Mouse (Mus musculus) cortical plate, adult 2 months (tissue): ENCODE measurements around the gene Arv1. TPM values are rescaled to one million over a fixed set of nuclear protein-coding genes. Genes with fewer than 3 reads are reported as not detected.

Experiments used
- H3K27ac ChIP-seq: fragments of 200-500 bp; 2 replicates; pipeline ENCODE4 v1.5.1; 2012; ENCODE audit warnings: low read length, control low read depth, inconsistent platforms; ENCODE audit not compliant: insufficient read depth
- H3K4me1 ChIP-seq: fragments of 200-500 bp; 2 replicates; pipeline ENCODE4 v1.6.1; 2011; ENCODE audit warnings: low read length; ENCODE audit not compliant: control insufficient read depth, insufficient read depth
- H3K4me3 ChIP-seq: fragments of 200-500 bp; 2 replicates; pipeline ENCODE4 v1.5.1; 2011; ENCODE audit warnings: mild to moderate bottlenecking, low read length, control low read depth; ENCODE audit not compliant: insufficient read depth
- CTCF ChIP-seq: fragments of 200-500 bp; IDR thresholded peaks from 2 replicates; pipeline ENCODE4 v1.5.1; 2011; ENCODE audit warnings: mild to moderate bottlenecking, control low read depth, low read length; ENCODE audit not compliant: insufficient read depth; ENCODE audit errors: extremely low read depth
- POLR2A ChIP-seq: fragments of 200-500 bp; IDR thresholded peaks from 2 replicates; pipeline ENCODE4 v1.6.1; 2011; ENCODE audit warnings: mild to moderate bottlenecking, low read length, control low read depth; ENCODE audit not compliant: insufficient read depth; ENCODE audit errors: extremely low read depth
- polyA plus RNA-seq: library from polyadenylated mRNA; depleted of rRNA; stranded (reverse); fragments of >200 nt; gene quantifications from 2 replicates; pipeline ENCODE4 v1.2.3, GENCODE M21; 2012; rRNA removed

Arv1 gene
- polyA plus RNA-seq, 1 experiment: 18.5 TPM

GRCm38 (mm10) chr8:124780236-124780635 lies 58.3 kb downstream of the Arv1 start:
- TF ChIP-seq CTCF: no peak
- TF ChIP-seq POLR2A: no peak
- Histone ChIP-seq H3K27ac (no peak overlapping the region), H3K4me3 (no peak overlapping the region), H3K4me1 (peaks cover 2% of the 10 kb centered on the region; the same call in 1 of the 2 replicates)

DNA sequence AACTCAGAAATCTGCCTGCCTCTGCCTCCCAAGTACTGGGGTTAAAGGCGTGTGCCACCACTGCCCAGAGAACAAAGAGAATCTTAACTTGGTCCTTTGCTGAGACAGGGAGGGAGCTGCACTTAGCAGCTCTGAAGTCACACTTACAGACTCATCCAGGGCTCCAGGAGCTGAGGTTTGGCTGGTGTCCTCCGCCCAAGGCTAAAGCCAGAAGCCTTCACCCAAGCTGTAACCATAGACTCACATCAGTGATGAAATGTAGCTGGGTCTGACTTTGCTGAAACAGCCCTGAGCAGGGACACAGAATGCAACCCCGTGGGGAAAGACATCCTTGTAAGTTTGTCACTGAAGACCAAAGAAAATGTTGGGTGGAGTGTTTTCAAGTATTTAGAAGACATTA lies 60.5 kb downstream of the Arv1 start:
- Histone ChIP-seq H3K4me1 (peaks cover 2% of the 10 kb centered on the region; the same call in 1 of the 2 replicates), H3K4me3 (no peak overlapping the region), H3K27ac (no peak overlapping the region)
- TF ChIP-seq CTCF: no peak
- TF ChIP-seq POLR2A: no peak

DNA sequence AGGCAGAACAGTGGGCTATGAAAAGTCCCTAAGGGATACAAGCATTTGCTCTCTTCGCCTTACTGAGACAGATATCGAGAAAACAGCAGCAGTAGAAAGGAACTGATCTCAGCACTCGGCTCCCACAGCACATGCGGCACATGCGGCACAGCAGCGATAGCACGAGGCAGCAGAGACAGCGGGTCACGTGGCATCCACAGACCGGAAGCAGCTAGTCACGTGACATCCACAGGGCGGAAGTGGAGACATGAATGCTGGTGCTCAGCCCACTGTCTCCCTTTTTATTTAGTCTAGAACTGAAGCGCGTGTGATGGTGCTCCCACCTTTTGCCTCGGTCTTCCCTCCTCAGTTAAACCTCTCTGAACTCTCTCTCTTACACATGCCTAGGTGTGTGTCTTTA lies 61.3 kb downstream of the Arv1 start:
- no peak overlapping the region for H3K4me3 ChIP-seq
- TF ChIP-seq POLR2A (no peak), CTCF (no peak)
- H3K4me1 ChIP-seq: peaks cover 2% of the 10 kb centered on the region; the same call in 1 of the 2 replicates
- H3K27ac ChIP-seq: no peak overlapping the region

Other genes starting within 250 kb of the Arv1 start
- gene Cog2, start 201.4 kb upstream of the Arv1 start, polyA plus RNA-seq: 27.0 and 29.0 TPM in 2 replicates
- 16.6 and 17.2 TPM in 2 replicates for gene Agt, start 152.4 kb upstream of the Arv1 start, polyA plus RNA-seq
- 0.04 and 0.09 TPM in 2 replicates for gene Capn9, start 146.0 kb upstream of the Arv1 start, polyA plus RNA-seq
- 61.1 and 64.2 TPM in 2 replicates for gene 2310022B05Rik, start 58.8 kb upstream of the Arv1 start, polyA plus RNA-seq
- 41.3 and 42.6 TPM in 2 replicates for gene Ttc13, start 156 bp upstream of the Arv1 start, polyA plus RNA-seq
- gene Fam89a, start 29.7 kb downstream of the Arv1 start, polyA plus RNA-seq: 1.1 and 1.7 TPM in 2 replicates
- gene Trim67, start 71.0 kb downstream of the Arv1 start, polyA plus RNA-seq: 1.3 and 1.4 TPM in 2 replicates
- 87.9 and 95.0 TPM in 2 replicates for gene Gnpat, start 140.9 kb downstream of the Arv1 start, polyA plus RNA-seq
- gene 2810004N23Rik, start 141.0 kb downstream of the Arv1 start, polyA plus RNA-seq: 16.7 and 17.1 TPM in 2 replicates
- 14.6 and 16.3 TPM in 2 replicates for gene Exoc8, start 175.6 kb downstream of the Arv1 start, polyA plus RNA-seq
- 16.3 and 17.3 TPM in 2 replicates for gene Sprtn, start 175.7 kb downstream of the Arv1 start, polyA plus RNA-seq
- gene Egln1, start 227.2 kb downstream of the Arv1 start, polyA plus RNA-seq: 59.4 and 62.0 TPM in 2 replicates